In the genomic region with DNA sequence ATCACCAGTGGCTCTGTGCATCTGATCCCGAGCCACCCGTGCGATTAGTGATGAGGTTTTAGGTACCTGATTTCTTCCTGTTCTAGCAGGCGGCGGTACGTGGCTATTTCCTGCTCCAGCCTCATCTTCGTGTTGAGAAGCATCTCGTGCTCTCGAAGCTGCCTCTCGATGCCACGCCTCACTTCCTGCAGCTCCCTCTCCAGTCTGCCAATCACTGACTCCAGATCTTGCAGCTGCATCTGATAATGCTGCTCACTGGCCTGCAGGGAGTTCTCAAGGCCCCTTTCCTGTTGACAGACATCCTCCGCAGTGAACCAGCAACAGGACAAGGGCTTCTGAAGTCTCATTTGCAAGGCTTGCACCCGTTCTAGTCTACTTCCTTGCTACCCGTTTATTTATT, we compare ENCODE assay signal across 15 mouse cellular contexts. TPM values are rescaled to one million over a fixed set of nuclear protein-coding genes. Genes with fewer than 3 reads are reported as not detected.
A peak's percentile ranks its signal among the peaks of the same experiment; 100 is the strongest.
DNase-seq lines count a peak whose midpoint lies in the region; ATAC-seq lines count a peak whose summit lies in the region.
"Had no signal": no experiment of that assay in that cellular context is flagged by ENCODE, and none has a peak within 500 bp of the region (broad histone marks: within the 10 kb centered on the region; RNA-seq: fewer than 3 reads in every experiment).

No protein-coding gene starts in this region.

- H3K27me3 ChIP-seq in liver, embryonic 11.5 days (replicated peaks; ENCODE audit: control insufficient read depth, insufficient read depth, low read length), result no peaks in the 10 kb centered on the region
- H3K27me3 ChIP-seq in kidney, embryonic 15.5 days, result no peaks in the 10 kb centered on the region
- H3K27me3 ChIP-seq: CH12.LX had no signal

- no peaks in the 10 kb centered on the region for H3K36me3 ChIP-seq in liver, embryonic 11.5 days (ENCODE audit: control insufficient read depth, insufficient read depth, low read length)
- no peaks in the 10 kb centered on the region for H3K36me3 ChIP-seq in kidney, embryonic 15.5 days

- no peak overlapping the region for H3K4me3 ChIP-seq in liver, embryonic 11.5 days (ENCODE audit: low read depth, low read length)
- no peak overlapping the region for H3K4me3 ChIP-seq in kidney, embryonic 15.5 days (replicated peaks)
- H3K4me3 ChIP-seq: left cerebral cortex, adult 2 months; myocyte had no signal

- peak; percentile 10 for DNase-seq in gastrocnemius, postnatal 25 days
- no peak for DNase-seq in gastrocnemius, postnatal 14 days
- DNase-seq in MN1 (ENCODE audit: low spot score), result peak; percentile 67
- peak; percentile 59 for DNase-seq in lung, postnatal 25 days (ENCODE audit: low spot score)
- peak; percentile 48 to 70 for DNase-seq in spleen, postnatal 4 days (ENCODE audit: low spot score in 2 of 2)
- DNase-seq in cerebellum, adult 9-11 months, result no peak
- no peak for DNase-seq in liver, embryonic 11.5 days (ENCODE audit: low spot score)
- DNase-seq: adrenal gland, adult 8-10 months had no signal

- H3K9ac ChIP-seq in liver, embryonic 11.5 days (ENCODE audit: low read depth, low read length), result no peak overlapping the region
- H3K9ac ChIP-seq in kidney, embryonic 15.5 days, result no peak overlapping the region

- 38% methylated on average over 14 of the region's 14 CpGs for WGBS in liver, embryonic 11.5 days
- 55% methylated on average over 14 of the region's 14 CpGs for WGBS in kidney, embryonic 15.5 days

- intact Hi-C loops in gastrocnemius, postnatal 14 days (cut with DNase I; ENCODE audit: low total_unique reads), result no loop called here

- H3K27ac ChIP-seq in liver, embryonic 11.5 days (ENCODE audit: low read depth, low read length), result no peak overlapping the region
- no peak overlapping the region for H3K27ac ChIP-seq in kidney, embryonic 15.5 days
- H3K27ac ChIP-seq: left cerebral cortex, adult 2 months had no signal

- H3K4me2 ChIP-seq in liver, embryonic 11.5 days, result no peak overlapping the region
- no peak overlapping the region for H3K4me2 ChIP-seq in kidney, embryonic 15.5 days

- H3K9me3 ChIP-seq in liver, embryonic 11.5 days (ENCODE audit: control insufficient read depth, low read length), result no peaks in the 10 kb centered on the region
- no peaks in the 10 kb centered on the region for H3K9me3 ChIP-seq in kidney, embryonic 15.5 days (replicated peaks)

- no peaks in the 10 kb centered on the region for H3K4me1 ChIP-seq in liver, embryonic 11.5 days (replicated peaks; ENCODE audit: control insufficient read depth, insufficient read depth, low read length)
- H3K4me1 ChIP-seq in kidney, embryonic 15.5 days, result no peaks in the 10 kb centered on the region

- no peak for ATAC-seq in liver, embryonic 11.5 days (replicated peaks; ENCODE audit: low FRiP score)
- ATAC-seq in kidney, embryonic 15.5 days (replicated peaks; ENCODE audit: low FRiP score), result no peak

RNA-seq across cellular contexts. Expression of gene Krt222, which starts 5.4 kb away (rescaled TPM):
- 1 to 10 TPM; 4.9 to 6.4 TPM for total RNA-seq in gastrocnemius, postnatal 25 days (2021)
- total RNA-seq in gastrocnemius, postnatal 14 days (2021), result 10 to 100 TPM in 1 of 2 experiments, 1 to 10 TPM in 1; 8.9 to 11.4 TPM
- 0.14 and 0.61 TPM in 2 replicates for polyA plus RNA-seq in liver, embryonic 11.5 days (2014; fragmentation: Nextera tagmentation; extraction: Ambion mirVana)
- polyA plus RNA-seq in kidney, embryonic 15.5 days (2015; fragmentation: Nextera tagmentation; extraction: Ambion mirVana), result 0.45 and 0.49 TPM in 2 replicates

RNA-seq across cellular contexts. Expression of gene Smarce1, which starts 7.7 kb away (rescaled TPM):
- 10 to 100 TPM; 30.4 to 31.3 TPM for total RNA-seq in gastrocnemius, postnatal 25 days (2021)
- 10 to 100 TPM; 35.8 to 45.7 TPM for total RNA-seq in gastrocnemius, postnatal 14 days (2021)
- polyA plus RNA-seq in liver, embryonic 11.5 days (2014; fragmentation: Nextera tagmentation; extraction: Ambion mirVana), result 145 and 150 TPM in 2 replicates
- 243 and 249 TPM in 2 replicates for polyA plus RNA-seq in kidney, embryonic 15.5 days (2015; fragmentation: Nextera tagmentation; extraction: Ambion mirVana)

RNA-seq across cellular contexts. Expression of gene Krt24, which starts 46.6 kb away (rescaled TPM):
- not detected for total RNA-seq in gastrocnemius, postnatal 25 days (2021)
- total RNA-seq in gastrocnemius, postnatal 14 days (2021), result not detected
- not detected in 2 replicates for polyA plus RNA-seq in liver, embryonic 11.5 days (2014; fragmentation: Nextera tagmentation; extraction: Ambion mirVana)
- not detected in 2 replicates for polyA plus RNA-seq in kidney, embryonic 15.5 days (2015; fragmentation: Nextera tagmentation; extraction: Ambion mirVana)
- total RNA-seq: adrenal gland, adult 8-10 months; CH12.LX; gastrocnemius, adult 18-20 months; left cerebral cortex, adult 2 months had no signal
- polyA plus RNA-seq: cortical plate, adult 2 months; intestine, embryonic 14.5 days; myocyte had no signal

Comparison
In these comparisons a context has a peak if more than half of its experiments do, and no peak if none do; other contexts are left out.
1. DNase-seq: peak in gastrocnemius, postnatal 25 days (single experiment), MN1 (single experiment), lung, postnatal 25 days (single experiment) and spleen, postnatal 4 days (2 of 2); none in gastrocnemius, postnatal 14 days (single experiment), cerebellum, adult 9-11 months (single experiment) and liver, embryonic 11.5 days (single experiment).